Mouse (Mus musculus) limb, embryonic 13.5 days (tissue): ENCODE data around the gene Ikbke. TPM values are rescaled to one million over a fixed set of nuclear protein-coding genes. Genes with fewer than 3 reads are reported as not detected.

Source experiments
- ATAC-seq: fragments of 200-750 bp; cut with Nextera tagmentation; 2 replicates; pipeline ENCODE4 v1.8.0; 2017; ENCODE audit warnings: low read depth, moderate number of reproducible peaks, moderate TSS enrichment; ENCODE audit not compliant: low FRiP score
- H3K27ac ChIP-seq: fragments of 300-500 bp; sonication (generic); 2 replicates; pipeline ENCODE4 v1.5.1; 2015; ENCODE audit warnings: inconsistent platforms, mild to moderate bottlenecking, moderate library complexity
- H3K27me3 ChIP-seq: fragments of 300-500 bp; sonication (generic); 2 replicates; pipeline ENCODE4 v1.6.1; 2015; ENCODE audit warnings: mild to moderate bottlenecking, inconsistent platforms
- H3K36me3 ChIP-seq: fragments of 300-500 bp; sonication (generic); 2 replicates; pipeline ENCODE4 v1.6.1; 2015; ENCODE audit warnings: inconsistent platforms, mild to moderate bottlenecking, moderate library complexity
- H3K4me1 ChIP-seq: fragments of 300-500 bp; sonication (generic); 2 replicates; pipeline ENCODE4 v1.6.1; 2015; ENCODE audit warnings: inconsistent platforms
- H3K4me2 ChIP-seq: fragments of 300-500 bp; sonication (generic); replicated peaks from 2 replicates; pipeline ENCODE4 v1.6.1; 2015; ENCODE audit warnings: inconsistent platforms, mild to moderate bottlenecking, moderate library complexity
- H3K4me3 ChIP-seq: fragments of 300-500 bp; sonication (generic); 2 replicates; pipeline ENCODE4 v1.5.1; 2015; ENCODE audit warnings: moderate library complexity, mild to moderate bottlenecking, inconsistent platforms
- H3K9ac ChIP-seq: fragments of 300-500 bp; sonication (generic); 2 replicates; pipeline ENCODE4 v1.6.1; 2015; ENCODE audit warnings: mild to moderate bottlenecking, inconsistent platforms
- H3K9me3 ChIP-seq: fragments of 300-500 bp; sonication (generic); 2 replicates; pipeline ENCODE4 v1.6.1; 2016; ENCODE audit warnings: inconsistent platforms
- WGBS: fragments of 180-500 bp; shearing (Covaris S2); methylation state at CpG from one replicate; pipeline ENCODE4 v1.1.7; 2015; 5-methylcytosine and 5-hydroxymethylcytosine counted together
- polyA plus RNA-seq: library from polyadenylated mRNA; unstranded; fragments of >200 nt; fragmentation: Nextera tagmentation; extraction: Ambion mirVana; gene quantifications from 2 replicates; pipeline ENCODE4 v1.2.1, GENCODE M21; 2015

Gene Ikbke
- polyA plus RNA-seq, 1 experiment from 2014 or later = 3.7 TPM

DNA sequence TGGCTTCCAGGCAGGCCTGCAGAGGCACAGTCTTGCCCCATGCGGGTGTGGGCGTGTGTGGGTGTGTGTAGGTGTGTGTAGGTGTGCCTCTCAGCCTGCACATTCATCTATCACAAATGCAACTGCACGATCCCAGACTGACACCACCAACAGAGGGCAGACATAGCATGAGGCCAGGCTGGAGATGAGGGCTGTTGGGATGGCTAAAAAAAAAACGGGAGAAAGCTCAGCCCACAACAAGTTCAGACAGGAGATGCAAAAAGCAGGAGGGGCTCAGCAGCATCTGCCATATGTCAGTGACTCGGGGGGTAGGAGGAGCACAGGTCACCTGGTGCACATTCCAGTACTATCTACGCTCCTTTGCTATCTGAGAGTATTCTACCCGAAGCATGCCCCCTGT lies 51.2 kb downstream of the Ikbke start:
- H3K9me3 ChIP-seq = no peaks in the 10 kb centered on the region
- no peak overlapping the region for H3K9ac ChIP-seq
- no peak overlapping the region for H3K4me2 ChIP-seq
- H3K27me3 ChIP-seq = no peaks in the 10 kb centered on the region
- no peak overlapping the region for H3K27ac ChIP-seq
- H3K36me3 ChIP-seq = no peaks in the 10 kb centered on the region
- H3K4me1 ChIP-seq = 0 out of 2 replicates have a peak, but pooled peaks cover 3% of the 10 kb centered on the region
- ATAC-seq = 0 out of 2 replicates have a peak, but pooled peaks have one; percentile 11
- 53% methylated on average over 7 of the region's 7 CpGs for WGBS
- no peak overlapping the region for H3K4me3 ChIP-seq

GRCm38 (mm10) chr1:131224848-131225471 lies 54.4 kb downstream of the Ikbke start:
- peak; percentile 40; the same call in 1 of the 2 replicates for ATAC-seq
- H3K27me3 ChIP-seq = no peaks in the 10 kb centered on the region
- 66% methylated on average over 12 of the region's 12 CpGs for WGBS
- no peaks in the 10 kb centered on the region for H3K4me1 ChIP-seq
- H3K36me3 ChIP-seq = no peaks in the 10 kb centered on the region
- no peaks in the 10 kb centered on the region for H3K9me3 ChIP-seq
- no peak overlapping the region for H3K4me3 ChIP-seq
- no peak overlapping the region for H3K27ac ChIP-seq
- no peak overlapping the region for H3K4me2 ChIP-seq
- H3K9ac ChIP-seq = no peak overlapping the region

DNA sequence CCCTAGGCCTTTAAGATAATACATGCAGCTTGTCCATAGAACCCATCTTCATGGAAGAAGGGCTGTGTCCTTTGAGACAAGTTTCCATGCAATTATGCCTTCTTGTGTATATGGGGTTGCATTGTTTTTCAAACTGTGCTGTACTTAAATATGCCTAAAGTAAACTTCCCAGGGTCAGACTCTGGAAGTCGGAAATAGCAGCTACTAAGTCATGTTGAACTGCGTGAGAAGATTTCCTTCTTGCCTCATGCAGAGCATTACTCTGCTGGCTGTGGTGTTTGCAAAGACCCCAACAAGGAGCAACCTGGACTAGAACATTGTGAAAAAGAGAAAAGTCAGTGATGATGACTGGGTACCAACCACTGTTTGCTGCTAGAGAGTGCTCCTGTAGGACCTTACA lies 56.1 kb downstream of the Ikbke start:
- H3K9ac ChIP-seq = no peak overlapping the region
- 92% methylated on average over 2 of the region's 2 CpGs for WGBS
- no peak for ATAC-seq

DNA sequence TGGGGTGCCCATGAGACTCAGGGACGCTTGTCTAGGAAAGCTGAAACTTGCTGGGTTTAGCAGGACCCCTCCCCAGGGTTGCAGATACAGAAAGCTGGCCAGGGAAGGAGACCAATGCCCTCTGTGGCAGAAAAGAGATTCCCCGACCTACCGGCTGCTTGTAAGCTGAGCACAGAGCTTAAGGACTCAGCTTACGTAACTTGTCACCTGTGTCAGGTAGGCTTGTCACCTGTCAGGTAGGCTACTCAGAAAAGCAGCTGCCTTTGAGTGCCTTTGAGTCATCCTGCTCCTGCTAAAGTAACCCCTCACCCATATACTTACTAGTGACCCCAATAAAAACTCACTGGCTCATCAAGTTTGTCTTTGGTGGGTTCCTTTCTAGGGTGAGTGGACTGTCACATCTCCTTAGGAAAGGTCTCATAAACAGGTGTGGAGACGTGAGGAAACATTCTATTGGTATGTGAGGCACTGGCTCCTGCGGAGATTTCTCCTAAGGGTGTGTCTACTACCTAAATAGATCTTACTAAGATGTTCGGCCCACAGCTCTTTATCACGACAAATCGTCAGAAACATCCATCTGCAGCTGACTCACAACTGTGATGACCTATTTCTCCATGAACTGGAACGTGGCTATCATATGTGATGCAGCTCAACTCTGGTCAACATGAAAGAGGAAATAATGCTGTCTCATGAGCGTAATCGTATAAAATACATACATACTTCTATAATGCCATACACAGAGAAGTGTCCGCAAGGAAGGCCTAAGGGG lies 57.4 kb downstream of the Ikbke start:
- no peak overlapping the region for H3K27ac ChIP-seq
- H3K9me3 ChIP-seq = no peaks in the 10 kb centered on the region
- ATAC-seq = no peak
- no peaks in the 10 kb centered on the region for H3K36me3 ChIP-seq
- H3K9ac ChIP-seq = no peak overlapping the region
- no peak overlapping the region for H3K4me2 ChIP-seq
- 0 out of 2 replicates have a peak, but pooled peaks cover 3% of the 10 kb centered on the region for H3K4me1 ChIP-seq
- 81% methylated on average over 13 of the region's 13 CpGs for WGBS
- H3K4me3 ChIP-seq = no peak overlapping the region
- H3K27me3 ChIP-seq = no peaks in the 10 kb centered on the region

More for the DNA sequence above, 56.1 kb downstream of the Ikbke start:
- H3K4me1 ChIP-seq = 0 out of 2 replicates have a peak, but pooled peaks cover 3% of the 10 kb centered on the region
- H3K4me3 ChIP-seq = no peak overlapping the region
- no peak overlapping the region for H3K27ac ChIP-seq
- no peaks in the 10 kb centered on the region for H3K9me3 ChIP-seq
- H3K36me3 ChIP-seq = no peaks in the 10 kb centered on the region
- H3K4me2 ChIP-seq = no peak overlapping the region
- H3K27me3 ChIP-seq = no peaks in the 10 kb centered on the region

DNA sequence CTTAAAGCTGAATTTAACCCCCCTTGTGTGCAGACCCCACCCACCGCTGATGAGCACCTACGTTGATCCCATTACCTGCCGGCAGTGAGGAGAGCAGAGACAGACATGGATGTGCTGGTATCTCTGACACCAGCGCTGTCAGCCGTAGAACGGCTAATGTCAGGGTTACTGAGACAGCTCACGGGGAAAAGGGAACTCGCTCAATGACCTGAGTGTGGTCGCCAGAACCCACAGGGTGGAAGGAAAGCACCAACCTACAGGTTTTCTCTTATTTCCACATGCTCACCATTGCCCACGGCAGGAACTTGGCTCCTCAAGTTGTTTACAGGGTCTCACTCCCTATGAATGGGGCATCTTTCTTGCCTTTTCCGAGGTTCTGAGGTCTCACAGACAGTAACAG lies 60.5 kb downstream of the Ikbke start:
- H3K4me2 ChIP-seq = no peak overlapping the region
- H3K27me3 ChIP-seq = no peaks in the 10 kb centered on the region
- H3K4me1 ChIP-seq = 0 out of 2 replicates have a peak, but pooled peaks cover 4% of the 10 kb centered on the region
- H3K36me3 ChIP-seq = no peaks in the 10 kb centered on the region
- WGBS = 87% methylated on average over 11 of the region's 11 CpGs
- H3K9me3 ChIP-seq = no peaks in the 10 kb centered on the region
- no peak for ATAC-seq
- H3K4me3 ChIP-seq = no peak overlapping the region
- H3K9ac ChIP-seq = no peak overlapping the region
- H3K27ac ChIP-seq = no peak overlapping the region

- H3K27me3 ChIP-seq = no peaks in the 10 kb centered on the region
- no peak for ATAC-seq
- no peaks in the 10 kb centered on the region for H3K36me3 ChIP-seq
- H3K9ac ChIP-seq = no peak overlapping the region
- 62% methylated on average over 6 of the region's 6 CpGs for WGBS
- H3K9me3 ChIP-seq = no peaks in the 10 kb centered on the region
- H3K4me1 ChIP-seq = peaks cover 12% of the 10 kb centered on the region
- no peak overlapping the region for H3K4me3 ChIP-seq
- H3K27ac ChIP-seq = no peak overlapping the region
- H3K4me2 ChIP-seq = no peak overlapping the region
Observed at GRCm38 (mm10) chr1:131213361-131213760, 66.0 kb downstream of the Ikbke start.

DNA sequence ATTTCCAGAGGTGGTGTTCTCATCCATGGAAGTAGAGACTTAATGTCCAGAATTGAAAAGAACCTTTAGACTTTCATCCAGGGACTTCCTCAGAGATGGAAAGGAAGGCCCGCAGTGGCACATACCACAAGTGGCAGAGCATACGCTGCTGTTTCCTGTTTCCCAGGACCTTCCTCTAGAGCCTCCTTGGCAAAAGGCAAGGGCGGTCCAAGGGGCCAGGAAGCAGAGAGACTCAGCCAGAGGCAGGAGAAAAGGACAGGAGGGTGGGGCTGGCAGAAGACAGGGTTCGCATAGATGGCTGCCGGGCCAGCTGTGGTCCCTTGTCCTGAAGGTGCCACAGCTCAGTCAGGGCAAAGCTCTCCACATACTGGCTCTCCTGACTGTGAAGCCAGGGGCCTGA lies 66.5 kb downstream of the Ikbke start:
- H3K27me3 ChIP-seq = no peaks in the 10 kb centered on the region
- H3K4me2 ChIP-seq = no peak overlapping the region
- H3K36me3 ChIP-seq = no peaks in the 10 kb centered on the region
- no peak overlapping the region for H3K27ac ChIP-seq
- H3K4me1 ChIP-seq = peaks cover 12% of the 10 kb centered on the region
- 58% methylated on average over 5 of the region's 5 CpGs for WGBS
- ATAC-seq = no peak
- H3K9ac ChIP-seq = no peak overlapping the region
- H3K4me3 ChIP-seq = no peak overlapping the region
- H3K9me3 ChIP-seq = no peaks in the 10 kb centered on the region

DNA sequence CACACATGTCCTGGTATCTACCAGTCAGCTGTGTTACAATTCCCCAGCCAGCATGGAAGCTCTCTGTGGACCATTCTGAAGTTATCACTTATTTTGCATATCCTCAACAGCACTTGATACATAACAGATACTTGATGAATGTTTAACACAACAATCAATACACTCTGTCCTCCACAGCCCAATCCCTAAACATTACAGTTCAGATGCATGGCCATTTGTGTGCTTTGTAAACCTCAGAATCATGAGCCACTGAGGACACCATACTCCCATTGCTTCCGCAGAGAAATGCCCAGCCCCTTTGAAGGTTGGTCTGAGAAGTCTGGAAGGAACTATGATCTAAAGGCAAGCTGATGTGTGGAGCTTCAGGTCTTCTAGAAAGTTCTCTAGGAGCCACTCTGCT lies 67.8 kb downstream of the Ikbke start:
- Histone ChIP-seq H3K36me3 (no peaks in the 10 kb centered on the region), H3K9me3 (no peaks in the 10 kb centered on the region), H3K27ac (no peak overlapping the region), H3K9ac (no peak overlapping the region), H3K4me3 (no peak overlapping the region), H3K4me2 (no peak overlapping the region), H3K27me3 (no peaks in the 10 kb centered on the region), H3K4me1 (peaks cover 17% of the 10 kb centered on the region)
- WGBS = 79% methylated on average over 1 of the region's 1 CpGs
- ATAC-seq = no peak

- 65% methylated on average over 8 of the region's 8 CpGs for WGBS
- no peaks in the 10 kb centered on the region for H3K9me3 ChIP-seq
- H3K4me3 ChIP-seq = no peak overlapping the region
- no peak overlapping the region for H3K4me2 ChIP-seq
- no peaks in the 10 kb centered on the region for H3K27me3 ChIP-seq
- H3K4me1 ChIP-seq = peaks cover 17% of the 10 kb centered on the region
- no peak overlapping the region for H3K9ac ChIP-seq
- H3K36me3 ChIP-seq = no peaks in the 10 kb centered on the region
- ATAC-seq = no peak
- H3K27ac ChIP-seq = no peak overlapping the region
Observed at GRCm38 (mm10) chr1:131209971-131210426, 69.4 kb downstream of the Ikbke start.

- H3K9me3 ChIP-seq = no peaks in the 10 kb centered on the region
- H3K4me1 ChIP-seq = peaks cover 15% of the 10 kb centered on the region
- H3K9ac ChIP-seq = no peak overlapping the region
- H3K36me3 ChIP-seq = no peaks in the 10 kb centered on the region
- no peak overlapping the region; the same call in 1 of the 2 replicates for H3K27ac ChIP-seq
- no peaks in the 10 kb centered on the region for H3K27me3 ChIP-seq
- H3K4me3 ChIP-seq = no peak overlapping the region
- ATAC-seq = no peak
- no peak overlapping the region for H3K4me2 ChIP-seq
- 95% methylated on average over 6 of the region's 6 CpGs for WGBS
Observed at GRCm38 (mm10) chr1:131208800-131209199, 70.6 kb downstream of the Ikbke start.

- no peaks in the 10 kb centered on the region for H3K36me3 ChIP-seq
- H3K27me3 ChIP-seq = no peaks in the 10 kb centered on the region
- H3K4me1 ChIP-seq = peaks cover 8% of the 10 kb centered on the region
- no peak overlapping the region for H3K4me2 ChIP-seq
- 85% methylated on average over 5 of the region's 5 CpGs for WGBS
- no peak overlapping the region for H3K9ac ChIP-seq
- H3K9me3 ChIP-seq = no peaks in the 10 kb centered on the region
- no peak overlapping the region for H3K4me3 ChIP-seq
- ATAC-seq = no peak
- H3K27ac ChIP-seq = peak overlapping the region; percentile 10; the same call in 1 of the 2 replicates
Observed at GRCm38 (mm10) chr1:131208081-131208480, 71.3 kb downstream of the Ikbke start.

DNA sequence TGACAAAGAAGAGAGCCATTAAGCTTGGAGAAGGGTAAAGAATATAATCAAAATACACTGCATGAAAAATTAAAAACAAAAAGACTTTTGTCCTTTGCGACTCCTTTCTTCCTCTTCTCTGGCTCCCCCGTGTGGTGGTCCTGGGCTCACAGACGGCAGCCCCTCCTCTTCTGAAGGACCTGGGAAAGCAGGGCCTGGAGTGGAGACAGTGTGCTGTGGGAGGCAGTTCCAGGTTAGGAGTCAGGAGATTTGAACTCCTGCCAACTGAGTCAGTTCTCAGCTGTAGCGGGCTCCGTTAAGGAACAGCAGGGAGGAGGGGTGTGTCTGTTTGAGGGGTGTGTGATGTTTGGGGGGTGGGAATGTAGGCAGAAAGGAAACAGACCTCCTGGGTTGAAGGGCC lies 71.9 kb downstream of the Ikbke start:
- Histone ChIP-seq H3K4me2 (no peak overlapping the region), H3K36me3 (no peaks in the 10 kb centered on the region), H3K27me3 (no peaks in the 10 kb centered on the region), H3K4me1 (peaks cover 4% of the 10 kb centered on the region; the same call in 1 of the 2 replicates), H3K9me3 (no peaks in the 10 kb centered on the region), H3K27ac (peak overlapping the region; percentile 10; the same call in 1 of the 2 replicates), H3K4me3 (no peak overlapping the region), H3K9ac (no peak overlapping the region)
- WGBS = 6% methylated on average over 5 of the region's 5 CpGs
- peak; percentile 78; the same call in 1 of the 2 replicates for ATAC-seq
